Mouse (Mus musculus): ENCODE data around the gene C2.

GRCm38 (mm10) chr17:34879336-34879879 lies 18.7 kb downstream of the C2 start, which contains the start of gene Zbtb12:
- TF ChIP-seq CTCF (conservative IDR thresholded peaks at IDR 0.05; ENCODE audit: insufficient read depth, insufficient read length, low read depth, low read length) = no peak
- no peak for TF ChIP-seq POLR2A (IDR thresholded peaks at IDR 0.05; ENCODE audit: low read depth, low read length)
